Mouse (Mus musculus) kidney, postnatal 25 days (tissue): Measurements from ENCODE around the gene Gpc5.
"Not testable (repeated sequence)": the region's sequence is repeated elsewhere in the genome, so short reads cannot be mapped to it uniquely, and the experiment has no call there.

ENCODE experiments used
- DNase-seq, 2 experiments: peaks; one replicate each; pipeline ENCODE4 v3.0.0; 2021; ENCODE audit warnings: mixed read lengths in 2 of 2

Gpc5 gene

GRCm38 (mm10) chr14:115092081-115092480, at the start of gene Gpc5:
Gene Gpc5 (plus strand): TSS chr14:115092215.
- DNase-seq = peak; percentile 91 to 94

- no peak for DNase-seq
Observed at GRCm38 (mm10) chr14:115042660-115043059, 49.4 kb upstream of the Gpc5 start.

GRCm38 (mm10) chr14:115044016-115044415, 48.0 kb upstream of the Gpc5 start:
- no peak for DNase-seq

- no peak for DNase-seq
Observed at GRCm38 (mm10) chr14:115045712-115046111, 46.3 kb upstream of the Gpc5 start.

- no peak for DNase-seq
Observed at GRCm38 (mm10) chr14:115047316-115047715, 44.7 kb upstream of the Gpc5 start.

GRCm38 (mm10) chr14:115047990-115048862, 43.8 kb upstream of the Gpc5 start:
- no peak for DNase-seq

GRCm38 (mm10) chr14:115048863-115049566, 43.0 kb upstream of the Gpc5 start:
- DNase-seq = no peak

GRCm38 (mm10) chr14:115049831-115050230, 42.2 kb upstream of the Gpc5 start:
- DNase-seq = no peak

GRCm38 (mm10) chr14:115051106-115051760, 40.8 kb upstream of the Gpc5 start:
- no peak for DNase-seq

GRCm38 (mm10) chr14:115052371-115052770, 39.6 kb upstream of the Gpc5 start:
- DNase-seq = no peak

- no peak for DNase-seq
Observed at GRCm38 (mm10) chr14:115054252-115054651, 37.8 kb upstream of the Gpc5 start.

- no peak for DNase-seq
Observed at GRCm38 (mm10) chr14:115057524-115057923, 34.5 kb upstream of the Gpc5 start.

- DNase-seq = not testable (repeated sequence)
Observed at GRCm38 (mm10) chr14:115066164-115066563, 25.9 kb upstream of the Gpc5 start.

- DNase-seq = peak in 1 of 2 experiments; percentile 50
Observed at GRCm38 (mm10) chr14:115070534-115070933, 21.5 kb upstream of the Gpc5 start.

GRCm38 (mm10) chr14:115077340-115077739, 14.7 kb upstream of the Gpc5 start:
- DNase-seq = no peak

- DNase-seq = no peak
Observed at GRCm38 (mm10) chr14:115078064-115078463, 14.0 kb upstream of the Gpc5 start.

- DNase-seq = no peak
Observed at GRCm38 (mm10) chr14:115081728-115082502, 10.1 kb upstream of the Gpc5 start.

GRCm38 (mm10) chr14:115090516-115090915, 1.5 kb upstream of the Gpc5 start:
- no peak for DNase-seq

GRCm38 (mm10) chr14:115092510-115092909, 495 bp downstream of the Gpc5 start:
- DNase-seq = peak; percentile 5 to 40

GRCm38 (mm10) chr14:115092952-115093351, 937 bp downstream of the Gpc5 start:
- no peak for DNase-seq

- DNase-seq = no peak
Observed at GRCm38 (mm10) chr14:115100617-115101299, 8.7 kb downstream of the Gpc5 start.

GRCm38 (mm10) chr14:115106326-115106725, 14.3 kb downstream of the Gpc5 start:
- DNase-seq = peak; percentile 23 to 52
